Mouse (Mus musculus): Measurements from ENCODE around the gene Msl1.

DNA sequence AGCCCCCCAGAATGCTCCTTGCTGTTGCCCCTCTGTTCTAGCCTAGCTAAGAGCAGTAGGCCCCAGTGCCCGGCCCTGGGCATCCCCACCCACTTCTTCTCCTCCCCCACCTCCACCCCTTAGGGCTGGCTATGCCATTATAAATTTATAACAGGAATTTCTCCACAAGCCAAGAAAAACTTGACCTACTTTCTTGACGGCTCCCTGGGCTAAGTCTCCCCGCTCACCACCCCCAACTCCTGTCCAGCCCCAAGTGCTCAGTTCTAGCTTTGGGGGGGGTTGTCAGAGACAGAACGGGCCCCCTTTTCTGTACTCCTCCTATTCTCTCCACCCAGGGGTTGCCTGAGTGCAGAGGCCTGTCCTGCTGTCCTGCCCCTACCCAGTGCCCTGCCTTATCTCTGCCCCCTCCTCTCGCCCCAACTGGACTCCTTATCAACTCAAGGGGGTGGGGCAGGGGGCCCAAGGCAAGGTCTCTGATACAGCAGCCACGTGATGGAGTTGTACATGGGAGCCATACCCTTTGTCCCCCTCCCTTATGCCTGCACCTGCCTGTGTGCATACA is 44.0 kb upstream of the Msl1 start:
- TF ChIP-seq CTCF (IDR thresholded peaks at IDR 0.05; ENCODE audit: borderline replicate concordance, insufficient read depth, low read length) = no peak
- TF ChIP-seq POLR2A (IDR thresholded peaks at IDR 0.05; ENCODE audit: low read depth, low read length) = no peak
